Mouse (Mus musculus) myocyte (in vitro differentiated cells): Measurements from ENCODE around the gene Foxp4.

Experiments used
- CEBPB ChIP-seq: IDR thresholded peaks from 2 replicates; pipeline ENCODE4 v1.6.1; 2011; ENCODE audit warnings: mild to moderate bottlenecking, moderate library complexity; ENCODE audit not compliant: poor library complexity, insufficient read depth, severe bottlenecking
- E2F4 ChIP-seq: IDR thresholded peaks from one replicate; pipeline ENCODE4 v1.6.1; 2011; ENCODE audit warnings: mild to moderate bottlenecking, control low read depth, moderate library complexity; ENCODE audit not compliant: insufficient read depth
- MAX ChIP-seq: IDR thresholded peaks from one replicate; pipeline ENCODE4 v1.6.1; 2011; ENCODE audit warnings: low read depth, mild to moderate bottlenecking, control low read depth
- POLR2A ChIP-seq: IDR thresholded peaks from one replicate; pipeline ENCODE4 v1.6.1; 2011; ENCODE audit warnings: low read depth, mild to moderate bottlenecking, control low read depth, moderate library complexity; ENCODE audit not compliant: insufficient read length
- POLR2AphosphoS2 ChIP-seq: IDR thresholded peaks from one replicate; pipeline ENCODE4 v1.6.1; 2011; ENCODE audit warnings: low read depth, control low read depth; ENCODE audit not compliant: insufficient read length
- SRF ChIP-seq: IDR thresholded peaks from one replicate; pipeline ENCODE4 v1.6.1; 2011; ENCODE audit warnings: low read depth; ENCODE audit not compliant: control insufficient read depth, insufficient read length
- TCF12 ChIP-seq: IDR thresholded peaks from one replicate; pipeline ENCODE4 v1.6.1; 2011; ENCODE audit warnings: mild to moderate bottlenecking, control low read depth; ENCODE audit not compliant: poor library complexity, insufficient read depth, severe bottlenecking
- USF1 ChIP-seq: IDR thresholded peaks from one replicate; pipeline ENCODE4 v1.6.1; 2011; ENCODE audit warnings: low read depth, mild to moderate bottlenecking, control low read depth, moderate library complexity

DNA sequence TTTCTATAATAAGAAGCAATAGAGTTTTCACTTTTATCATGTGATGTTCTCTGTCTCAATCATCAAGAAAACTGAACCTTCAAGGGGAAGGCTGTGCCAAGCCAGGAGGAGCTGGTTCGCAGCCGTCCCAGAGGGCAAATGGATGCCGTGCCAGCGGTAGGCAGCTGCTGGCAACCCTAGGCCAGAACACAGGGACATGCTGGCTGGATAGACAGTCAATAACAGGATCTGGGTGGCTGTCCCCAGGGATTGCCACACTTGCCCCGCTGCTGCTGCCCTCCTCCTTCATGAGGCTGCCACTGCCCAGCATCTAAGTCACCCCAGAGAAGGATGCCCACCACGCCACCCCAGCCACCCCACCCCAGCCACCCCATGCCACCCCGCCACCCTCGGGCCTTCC, 82.9 kb downstream of the Foxp4 start:
- TF ChIP-seq E2F4 (no peak), POLR2AphosphoS2 (no peak), MAX (no peak), USF1 (no peak), TCF12 (no peak), POLR2A (no peak), SRF (no peak), CEBPB (no peak)
